Mouse (Mus musculus) forelimb bud, embryonic 11.5 days (tissue): Measurements from ENCODE around the gene Tspan11.
A peak's percentile ranks its signal among the peaks of the same experiment; 100 is the strongest.

Source experiments
- DNase-seq: peaks from one replicate; pipeline ENCODE4 v3.0.0-alpha.2; 2012; ENCODE audit warnings: low read depth, low spot score

Tspan11 gene

DNA sequence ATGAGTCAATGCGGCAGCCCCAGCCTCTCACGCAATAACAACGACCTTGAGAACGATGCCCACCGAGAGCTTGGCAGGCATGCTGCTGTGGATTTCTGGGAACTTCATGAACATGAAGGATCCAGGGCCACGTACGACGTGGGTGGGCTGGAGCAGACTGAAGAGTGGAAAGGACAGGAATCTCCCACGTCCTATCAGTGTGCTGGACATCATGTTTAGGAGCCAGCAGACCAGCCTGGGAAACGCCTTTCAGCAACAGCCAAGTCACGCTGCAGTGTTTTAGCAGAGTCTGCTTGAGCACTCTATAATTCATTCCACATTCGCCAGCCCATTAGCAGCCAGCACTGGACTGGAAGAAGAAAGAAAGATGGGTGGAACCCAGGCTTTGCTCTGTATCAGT is 10.4 kb upstream of the Tspan11 start:
- DNase-seq = peak; percentile 42

DNA sequence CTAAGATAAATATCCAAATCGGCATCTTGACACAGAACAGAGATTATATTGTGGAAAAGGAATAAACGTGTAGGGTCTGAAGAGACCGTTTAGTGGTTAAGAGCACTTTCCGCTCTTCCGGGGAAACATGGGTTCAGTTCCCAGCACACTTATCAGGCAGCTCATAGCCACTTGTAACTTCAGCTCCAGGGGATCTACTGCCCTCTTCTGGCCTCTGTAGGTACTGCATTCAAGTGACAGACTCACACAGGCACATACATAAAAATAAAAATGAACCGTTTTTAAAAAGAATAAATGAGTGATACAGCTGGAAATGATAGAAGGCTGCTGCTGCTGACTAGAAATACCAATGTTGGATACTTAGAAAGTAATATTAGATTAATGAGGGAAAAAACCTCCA is 7.9 kb upstream of the Tspan11 start:
- DNase-seq = no peak

DNA sequence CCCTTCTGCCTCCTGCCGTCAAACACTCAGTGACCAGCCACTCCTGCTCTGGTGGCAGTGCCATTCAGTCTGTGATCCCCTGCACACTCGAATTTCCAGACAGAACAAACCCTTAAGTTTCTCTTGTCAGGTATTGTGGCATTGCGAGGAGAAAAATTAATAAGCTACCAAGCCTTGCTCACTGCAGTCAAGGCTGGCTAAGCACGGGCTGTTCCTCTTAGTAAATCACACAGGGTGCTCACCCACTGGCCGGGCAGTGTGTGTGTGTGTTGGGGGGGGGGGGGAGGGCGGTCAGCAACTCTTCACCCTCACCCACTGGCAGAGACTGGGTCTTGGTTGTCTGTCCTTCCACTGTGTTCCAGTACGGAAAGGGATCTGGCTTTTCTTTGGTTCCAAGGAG is 473 bp upstream of the Tspan11 start:
- no peak for DNase-seq

DNA sequence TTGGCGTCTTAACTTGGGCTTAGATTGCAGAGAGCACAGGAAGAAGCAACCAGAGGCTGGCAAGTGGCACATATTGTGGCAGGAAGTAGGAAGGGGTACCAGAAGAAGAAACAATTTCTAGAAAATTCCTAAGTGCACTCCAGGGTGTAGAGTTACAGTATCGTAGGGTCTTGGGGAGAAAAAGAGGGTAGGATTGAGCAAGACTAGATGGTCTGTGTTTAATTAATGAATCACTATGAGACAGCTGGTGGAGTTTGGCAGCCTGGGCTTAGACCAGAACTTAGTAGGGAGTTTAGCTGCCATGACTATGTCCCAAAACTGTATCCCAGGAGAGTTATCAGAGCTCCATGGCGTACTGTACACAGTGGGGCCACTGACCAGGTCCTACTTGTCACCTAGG is 1.2 kb downstream of the Tspan11 start:
- DNase-seq = no peak

DNA sequence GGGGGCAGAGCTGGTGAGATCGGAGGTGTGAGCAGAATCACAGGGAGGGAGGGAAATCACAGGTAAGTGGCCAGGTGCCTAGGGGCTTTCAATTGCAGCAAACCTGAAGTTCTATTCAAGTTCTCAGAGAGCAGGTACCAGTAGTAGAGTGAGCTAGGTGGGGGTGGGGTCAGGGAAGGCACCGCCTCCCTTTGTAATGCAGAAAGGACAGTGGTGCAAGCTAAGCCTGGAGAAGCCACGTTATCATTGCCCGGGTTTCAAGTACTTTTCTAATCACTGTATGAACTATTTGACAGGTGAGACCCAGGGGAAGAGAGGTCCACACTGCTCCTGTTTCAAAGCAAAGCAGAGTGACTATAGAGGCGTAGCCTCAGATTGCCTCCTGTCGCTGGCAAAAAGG is 6.2 kb downstream of the Tspan11 start:
- no peak for DNase-seq

DNA sequence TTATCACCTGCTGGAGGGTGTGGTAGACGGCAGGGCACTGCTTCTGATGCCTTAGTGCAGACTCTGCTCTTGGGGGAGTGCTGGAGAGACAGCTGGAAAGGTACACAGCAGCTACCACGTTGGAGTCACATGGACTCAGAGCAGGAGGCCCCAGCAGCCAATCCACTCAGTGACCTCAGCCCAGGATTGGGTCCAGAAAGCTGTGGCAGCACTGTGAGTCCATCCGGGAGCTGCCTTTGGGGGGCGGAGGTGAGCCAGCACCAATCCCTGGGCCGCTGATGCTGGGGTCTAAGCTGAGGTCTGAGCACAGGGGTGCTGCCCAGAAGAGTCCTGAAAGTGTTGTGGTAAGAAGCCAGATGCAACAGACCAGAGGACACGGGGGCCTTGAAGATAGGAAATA is 7.6 kb downstream of the Tspan11 start:
- DNase-seq = no peak

DNA sequence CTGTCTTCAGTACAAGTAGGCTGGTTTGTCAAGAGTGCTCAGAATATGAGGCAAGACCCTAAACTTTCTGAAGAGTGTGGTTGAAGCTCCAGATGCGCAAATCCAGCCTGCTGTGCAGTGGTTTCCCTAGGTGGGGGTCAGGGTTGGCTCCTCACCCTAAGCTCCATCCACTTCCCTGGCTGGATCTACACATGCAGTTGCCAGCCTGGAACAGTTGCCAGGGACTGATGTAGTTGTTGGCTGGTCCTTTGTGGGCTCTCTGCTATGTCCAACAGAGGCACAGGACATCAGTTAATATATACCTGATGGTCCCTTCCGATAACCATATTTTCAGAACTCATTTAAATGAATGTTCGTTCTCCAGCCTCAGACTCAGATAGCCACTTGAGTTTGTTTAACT is 9.0 kb downstream of the Tspan11 start:
- DNase-seq = no peak

GRCm38 (mm10) chr6:127897342-127897741 is 10.0 kb downstream of the Tspan11 start:
- no peak for DNase-seq

- DNase-seq = no peak
These were observed 12.7 kb downstream of the Tspan11 start for GRCm38 (mm10) chr6:127900062-127900461.

DNA sequence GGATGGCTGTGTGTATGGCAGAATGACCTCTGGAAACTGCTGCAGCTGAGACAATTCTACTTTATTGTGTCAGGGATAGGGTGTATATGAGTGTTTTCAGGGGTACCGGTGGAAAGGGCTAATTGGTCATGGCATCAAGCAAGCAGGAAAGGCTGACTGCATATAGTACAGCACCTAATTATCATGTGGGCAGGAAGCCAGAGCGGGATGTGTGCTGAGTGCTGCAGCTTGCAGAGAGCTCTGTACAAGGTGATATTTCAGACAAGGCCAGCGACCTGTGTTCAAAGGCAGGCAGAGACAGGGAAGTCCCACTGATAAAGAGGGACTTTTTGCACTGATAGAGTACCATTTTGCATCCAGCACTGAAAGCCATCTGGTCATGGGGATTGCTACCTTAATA is 13.9 kb downstream of the Tspan11 start:
- DNase-seq = no peak

- DNase-seq = no peak
These were observed 14.3 kb downstream of the Tspan11 start for GRCm38 (mm10) chr6:127901669-127902068.

GRCm38 (mm10) chr6:127902559-127902958 is 15.2 kb downstream of the Tspan11 start:
- DNase-seq = no peak

DNA sequence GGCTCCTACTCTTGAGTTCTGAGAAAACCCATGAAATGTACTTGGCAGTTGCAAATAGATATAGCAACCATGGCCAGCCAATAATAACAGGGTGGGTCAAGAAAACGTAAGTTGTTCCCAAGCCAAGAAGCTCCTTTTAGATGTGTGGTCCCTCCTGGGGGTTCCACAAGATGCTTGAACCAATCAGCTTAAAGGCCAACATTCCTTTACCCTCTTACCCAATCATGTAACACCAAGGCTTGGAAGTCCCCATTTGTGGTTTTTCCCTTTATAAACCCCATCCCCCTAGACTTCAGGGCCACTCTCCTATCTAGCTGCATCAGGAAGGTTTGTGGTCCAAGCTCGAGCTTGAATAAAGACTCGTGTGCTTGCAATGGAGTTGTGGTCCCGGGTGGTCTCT is 23.2 kb downstream of the Tspan11 start:
- DNase-seq = no peak

DNA sequence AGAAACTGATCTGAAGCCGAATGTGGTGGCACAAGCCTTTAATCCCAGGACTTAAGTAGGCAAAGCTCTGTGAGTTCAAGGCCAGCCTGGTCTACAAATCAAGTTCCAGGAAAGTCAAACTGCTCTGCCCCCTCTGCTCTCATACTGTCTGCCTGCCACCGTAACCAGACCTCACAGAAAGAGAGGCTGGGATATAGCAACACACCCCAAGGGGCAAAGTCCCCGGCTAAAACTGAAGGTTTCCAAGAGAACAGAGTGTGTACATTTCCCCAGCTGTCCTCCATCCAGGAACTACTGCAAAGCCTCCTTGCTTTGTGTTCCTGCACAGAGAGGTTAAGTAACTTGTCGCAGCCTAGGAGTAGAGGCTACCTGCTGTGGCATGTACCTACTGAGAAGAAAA is 24.3 kb downstream of the Tspan11 start:
- DNase-seq = no peak

GRCm38 (mm10) chr6:127912938-127913337 is 25.5 kb downstream of the Tspan11 start:
- no peak for DNase-seq

DNA sequence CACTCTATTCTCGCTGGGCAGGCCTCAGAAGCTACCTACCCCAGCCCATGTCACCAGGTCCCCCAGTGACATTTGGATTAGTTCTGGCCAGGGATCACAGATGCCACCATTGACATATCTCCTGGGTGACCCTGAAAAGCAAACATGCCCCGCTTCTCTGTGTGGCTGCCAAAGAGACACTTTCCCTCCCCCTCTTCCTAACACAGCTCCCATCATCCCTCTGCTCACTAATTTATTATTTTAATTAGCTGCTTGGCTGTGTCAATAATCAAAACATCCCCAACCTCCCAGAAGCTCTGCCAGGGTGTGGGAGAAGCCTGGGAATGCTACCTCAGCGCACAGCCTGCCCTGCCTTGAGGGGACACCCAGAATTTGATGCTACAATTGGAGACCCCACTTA is 29.6 kb downstream of the Tspan11 start:
- DNase-seq = no peak

DNA sequence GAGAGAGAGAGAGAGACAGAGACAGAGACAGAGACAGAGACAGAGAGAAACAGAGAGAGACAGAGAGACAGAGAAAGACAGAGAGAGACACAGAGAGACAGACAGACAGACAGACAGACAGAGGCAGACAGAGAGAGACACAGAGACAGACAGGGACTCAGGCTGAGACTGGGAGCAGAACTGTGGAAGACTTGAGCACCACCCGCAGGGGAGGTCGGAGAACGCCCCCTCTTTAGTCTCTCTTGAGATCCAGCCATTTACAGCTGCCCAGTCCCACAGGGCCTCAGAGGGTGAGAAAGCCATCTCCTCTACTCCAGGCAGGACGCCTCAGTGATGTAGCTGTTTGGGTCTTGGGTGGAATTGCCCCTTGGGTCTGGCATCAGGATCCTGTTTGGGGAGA is 30.3 kb downstream of the Tspan11 start:
- DNase-seq = no peak

- no peak for DNase-seq
These were observed 32.1 kb downstream of the Tspan11 start for GRCm38 (mm10) chr6:127919491-127919890.

DNA sequence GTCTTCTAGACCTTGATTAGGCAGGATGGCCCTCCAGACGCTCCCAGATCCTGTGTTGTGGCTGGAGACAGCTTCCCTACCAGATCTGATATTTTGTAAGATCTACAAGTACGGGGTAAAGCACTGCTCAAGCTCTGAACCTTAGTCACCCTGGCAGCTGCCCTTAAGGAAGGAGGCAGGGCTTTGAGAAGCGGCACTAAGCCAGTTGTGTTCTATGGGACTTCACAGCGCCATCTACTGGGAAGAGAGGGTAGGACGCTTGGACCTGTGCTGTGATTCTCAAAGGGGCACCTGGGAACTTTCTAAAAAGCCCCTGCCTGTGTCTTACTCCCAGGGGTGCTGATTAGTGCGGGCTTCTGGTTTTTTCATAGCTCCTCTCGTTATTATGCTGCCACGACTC is 33.3 kb downstream of the Tspan11 start:
- DNase-seq = peak; percentile 82

DNA sequence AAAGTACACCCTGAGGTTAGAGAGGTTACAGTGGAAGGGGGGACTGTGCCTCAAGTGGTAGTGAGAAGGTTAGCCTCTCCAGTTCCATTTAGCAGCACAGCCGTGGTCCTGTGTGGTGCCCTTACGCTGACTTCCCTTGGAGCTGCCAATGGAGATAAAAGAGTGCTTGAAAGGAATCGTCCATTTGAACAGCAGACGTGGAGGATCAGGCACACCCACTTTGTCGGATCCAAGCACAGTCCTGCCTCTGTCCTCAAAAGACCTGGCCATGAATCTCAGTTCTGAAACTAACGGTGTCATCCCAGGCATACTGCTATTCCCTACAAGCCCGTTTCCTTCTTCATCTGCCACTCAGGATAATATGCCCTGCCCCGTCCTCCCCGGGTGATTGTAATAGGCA is 34.6 kb downstream of the Tspan11 start:
- DNase-seq = no peak

- DNase-seq = no peak
These were observed 35.9 kb downstream of the Tspan11 start for GRCm38 (mm10) chr6:127923296-127923695.

DNA sequence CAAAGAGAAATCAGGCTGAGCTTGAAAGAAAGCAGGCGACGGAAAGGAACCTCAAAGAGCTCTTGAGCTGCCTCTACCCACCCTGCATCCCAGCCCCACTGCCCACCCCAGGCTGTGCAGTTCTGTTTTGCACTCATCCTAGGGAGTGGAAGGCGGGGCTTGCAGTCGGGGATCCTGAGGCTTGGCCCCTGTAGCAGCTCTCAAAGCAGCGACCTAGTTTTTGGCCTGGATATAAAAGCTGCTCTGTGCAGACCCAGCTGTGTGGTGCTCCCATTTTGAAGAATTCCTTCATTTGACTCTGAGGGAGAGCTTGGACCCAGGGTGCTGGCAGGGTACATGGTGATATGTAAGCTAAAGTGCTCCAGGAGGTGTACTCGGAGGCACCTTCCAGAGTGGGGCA is 37.4 kb downstream of the Tspan11 start:
- no peak for DNase-seq

DNA sequence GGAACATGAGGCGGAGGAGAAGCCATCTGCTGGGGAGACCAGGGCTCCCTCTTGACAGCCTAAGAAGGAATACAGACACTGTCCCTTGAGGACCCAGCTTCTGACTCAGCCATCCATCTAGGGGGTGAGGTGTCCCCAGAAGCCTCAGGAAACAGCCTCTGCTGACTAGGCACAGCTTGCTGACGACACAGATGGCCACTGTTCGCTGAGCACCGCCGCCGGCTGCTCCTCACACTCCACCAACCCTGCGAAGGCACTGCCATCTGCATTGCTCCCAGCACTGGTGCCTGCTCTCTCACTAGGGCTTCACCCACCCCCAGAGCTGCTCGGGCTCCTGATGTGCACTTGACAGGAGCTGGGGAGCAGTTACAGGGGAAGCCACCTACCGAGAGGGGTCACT is 38.5 kb downstream of the Tspan11 start:
- DNase-seq = no peak

GRCm38 (mm10) chr6:127928682-127929081 is 41.3 kb downstream of the Tspan11 start:
- DNase-seq = no peak

GRCm38 (mm10) chr6:127932697-127933096 is 45.3 kb downstream of the Tspan11 start:
- DNase-seq = peak; percentile 30
